Mouse (Mus musculus): ENCODE measurements around the gene Rpl35a. TPM values are rescaled to one million over a fixed set of nuclear protein-coding genes. Genes with fewer than 3 reads are reported as not detected.
"Not testable (repeated sequence)": the region's sequence is repeated elsewhere in the genome, so short reads cannot be mapped to it uniquely, and the experiment has no call there.

Rpl35a gene
- polyA plus RNA-seq, 1 experiment from 2014 or later, result 1,076 TPM

- Histone ChIP-seq H3K4me2 (ENCODE audit: low read depth, severe bottlenecking) (no peak overlapping the region), H3K27ac (replicated peaks; ENCODE audit: low read depth, low read length) (no peak overlapping the region), H3K36me3 (ENCODE audit: control insufficient read depth, insufficient read depth, low read length) (no peaks in the 10 kb centered on the region), H3K9ac (ENCODE audit: low read length) (no peak overlapping the region), H3K4me3 (ENCODE audit: low read depth, low read length) (no peak overlapping the region), H3K27me3 (ENCODE audit: control insufficient read depth, insufficient read depth, low read length) (no peaks in the 10 kb centered on the region), H3K4me1 (ENCODE audit: control insufficient read depth, insufficient read depth, low read length) (no peaks in the 10 kb centered on the region), H3K9me3 (ENCODE audit: control insufficient read depth, low read length) (no peaks in the 10 kb centered on the region)
- ATAC-seq (ENCODE audit: insufficient number of reproducible peaks, low FRiP score, low TSS enrichment, low read depth), result no peak
- no peak for DNase-seq (ENCODE audit: low spot score)
- 77% methylated on average over 2 of the region's 2 CpGs for WGBS
Measured at GRCm38 (mm10) chr16:33043268-33043667, 13.0 kb upstream of the Rpl35a start.

- no peak overlapping the region for H3K4me3 ChIP-seq (ENCODE audit: low read depth, low read length)
- no peaks in the 10 kb centered on the region for H3K36me3 ChIP-seq (ENCODE audit: control insufficient read depth, insufficient read depth, low read length)
- no peaks in the 10 kb centered on the region for H3K4me1 ChIP-seq (ENCODE audit: control insufficient read depth, insufficient read depth, low read length)
- no peaks in the 10 kb centered on the region for H3K9me3 ChIP-seq (ENCODE audit: control insufficient read depth, low read length)
- no peaks in the 10 kb centered on the region for H3K27me3 ChIP-seq (ENCODE audit: control insufficient read depth, insufficient read depth, low read length)
- WGBS, result 95% methylated on average over 1 of the region's 1 CpGs
- DNase-seq (ENCODE audit: low spot score), result no peak
- no peak for ATAC-seq (ENCODE audit: insufficient number of reproducible peaks, low FRiP score, low TSS enrichment, low read depth)
- no peak overlapping the region for H3K4me2 ChIP-seq (ENCODE audit: low read depth, severe bottlenecking)
- H3K27ac ChIP-seq (replicated peaks; ENCODE audit: low read depth, low read length), result no peak overlapping the region
- H3K9ac ChIP-seq (ENCODE audit: low read length), result no peak overlapping the region
Measured at GRCm38 (mm10) chr16:33048004-33048403, 8.2 kb upstream of the Rpl35a start.

GRCm38 (mm10) chr16:33048686-33049085 lies 7.6 kb upstream of the Rpl35a start:
- H3K27me3 ChIP-seq (ENCODE audit: control insufficient read depth, insufficient read depth, low read length), result no peaks in the 10 kb centered on the region
- H3K27ac ChIP-seq (replicated peaks; ENCODE audit: low read depth, low read length), result no peak overlapping the region
- ATAC-seq (ENCODE audit: insufficient number of reproducible peaks, low FRiP score, low TSS enrichment, low read depth), result no peak
- H3K4me3 ChIP-seq (ENCODE audit: low read depth, low read length), result no peak overlapping the region
- no peak overlapping the region for H3K9ac ChIP-seq (ENCODE audit: low read length)
- H3K4me2 ChIP-seq (ENCODE audit: low read depth, severe bottlenecking), result no peak overlapping the region
- DNase-seq (ENCODE audit: low spot score), result no peak
- H3K4me1 ChIP-seq (ENCODE audit: control insufficient read depth, insufficient read depth, low read length), result no peaks in the 10 kb centered on the region
- no peaks in the 10 kb centered on the region for H3K9me3 ChIP-seq (ENCODE audit: control insufficient read depth, low read length)
- WGBS, result 76% methylated on average over 2 of the region's 2 CpGs
- H3K36me3 ChIP-seq (ENCODE audit: control insufficient read depth, insufficient read depth, low read length), result no peaks in the 10 kb centered on the region

GRCm38 (mm10) chr16:33049809-33050208 lies 6.4 kb upstream of the Rpl35a start:
- H3K27me3 ChIP-seq (ENCODE audit: control insufficient read depth, insufficient read depth, low read length), result no peaks in the 10 kb centered on the region

GRCm38 (mm10) chr16:33053141-33053540 lies 3.1 kb upstream of the Rpl35a start:
- Histone ChIP-seq H3K9me3 (ENCODE audit: control insufficient read depth, low read length) (no peaks in the 10 kb centered on the region), H3K9ac (ENCODE audit: low read length) (no peak overlapping the region), H3K4me1 (ENCODE audit: control insufficient read depth, insufficient read depth, low read length) (peaks cover 4% of the 10 kb centered on the region), H3K4me2 (ENCODE audit: low read depth, severe bottlenecking) (no peak overlapping the region), H3K27ac (replicated peaks; ENCODE audit: low read depth, low read length) (no peak overlapping the region), H3K36me3 (ENCODE audit: control insufficient read depth, insufficient read depth, low read length) (0 out of 2 replicates have a peak, but pooled peaks cover 3% of the 10 kb centered on the region), H3K27me3 (ENCODE audit: control insufficient read depth, insufficient read depth, low read length) (no peaks in the 10 kb centered on the region), H3K4me3 (ENCODE audit: low read depth, low read length) (no peak overlapping the region)
- ATAC-seq (ENCODE audit: insufficient number of reproducible peaks, low FRiP score, low TSS enrichment, low read depth) (no peak), DNase-seq (ENCODE audit: low spot score) (no peak)
- WGBS, result 62% methylated on average over 5 of the region's 5 CpGs

More at GRCm38 (mm10) chr16:33049809-33050208, 6.4 kb upstream of the Rpl35a start:
- no peak overlapping the region for H3K4me3 ChIP-seq (ENCODE audit: low read depth, low read length)
- DNase-seq (ENCODE audit: low spot score) (no peak), ATAC-seq (ENCODE audit: insufficient number of reproducible peaks, low FRiP score, low TSS enrichment, low read depth) (no peak)
- 90% methylated on average over 16 of the region's 16 CpGs for WGBS
- no peaks in the 10 kb centered on the region for H3K36me3 ChIP-seq (ENCODE audit: control insufficient read depth, insufficient read depth, low read length)
- H3K9me3 ChIP-seq (ENCODE audit: control insufficient read depth, low read length), result no peaks in the 10 kb centered on the region
- H3K9ac ChIP-seq (ENCODE audit: low read length), result no peak overlapping the region
- H3K27ac ChIP-seq (replicated peaks; ENCODE audit: low read depth, low read length), result no peak overlapping the region
- H3K4me2 ChIP-seq (ENCODE audit: low read depth, severe bottlenecking), result no peak overlapping the region
- no peaks in the 10 kb centered on the region for H3K4me1 ChIP-seq (ENCODE audit: control insufficient read depth, insufficient read depth, low read length)

- not testable (repeated sequence) for H3K4me1 ChIP-seq (ENCODE audit: control insufficient read depth, insufficient read depth, low read length); ATAC-seq (ENCODE audit: insufficient number of reproducible peaks, low FRiP score, low TSS enrichment, low read depth); H3K9me3 ChIP-seq (ENCODE audit: control insufficient read depth, low read length); DNase-seq (ENCODE audit: low spot score); H3K4me2 ChIP-seq (ENCODE audit: low read depth, severe bottlenecking); H3K9ac ChIP-seq (ENCODE audit: low read length); H3K27me3 ChIP-seq (ENCODE audit: control insufficient read depth, insufficient read depth, low read length); H3K4me3 ChIP-seq (ENCODE audit: low read depth, low read length); H3K27ac ChIP-seq (replicated peaks; ENCODE audit: low read depth, low read length)
- peaks cover 11% of the 10 kb centered on the region; the same call in 1 of the 2 replicates for H3K36me3 ChIP-seq (ENCODE audit: control insufficient read depth, insufficient read depth, low read length)
- WGBS, result 85% methylated on average over 2 of the region's 2 CpGs
Measured at GRCm38 (mm10) chr16:33054927-33055326, 1.3 kb upstream of the Rpl35a start.

GRCm38 (mm10) chr16:33055655-33056054 lies 598 bp upstream of the Rpl35a start:
- no peaks in the 10 kb centered on the region for H3K9me3 ChIP-seq (ENCODE audit: control insufficient read depth, low read length)
- WGBS, result 24% methylated on average over 10 of the region's 10 CpGs
- H3K4me1 ChIP-seq (ENCODE audit: control insufficient read depth, insufficient read depth, low read length), result peaks cover 5% of the 10 kb centered on the region
- peaks cover 18% of the 10 kb centered on the region; the same call in 1 of the 2 replicates for H3K36me3 ChIP-seq (ENCODE audit: control insufficient read depth, insufficient read depth, low read length)
- no peaks in the 10 kb centered on the region for H3K27me3 ChIP-seq (ENCODE audit: control insufficient read depth, insufficient read depth, low read length)
- ATAC-seq (ENCODE audit: insufficient number of reproducible peaks, low FRiP score, low TSS enrichment, low read depth) (peak; percentile 48; the same call in 1 of the 2 replicates), DNase-seq (ENCODE audit: low spot score) (no peak)
- peak overlapping the region; percentile 45; the same call in 1 of the 2 replicates for H3K4me2 ChIP-seq (ENCODE audit: low read depth, severe bottlenecking)
- no peak overlapping the region for H3K9ac ChIP-seq (ENCODE audit: low read length)
- no peak overlapping the region for H3K27ac ChIP-seq (replicated peaks; ENCODE audit: low read depth, low read length)
- H3K4me3 ChIP-seq (ENCODE audit: low read depth, low read length), result peak overlapping the region; percentile 97; the same call in 1 of the 2 replicates

- H3K27ac ChIP-seq (replicated peaks; ENCODE audit: low read depth, low read length), result peak overlapping the region; percentile 90
- H3K4me1 ChIP-seq (ENCODE audit: control insufficient read depth, insufficient read depth, low read length), result peaks cover 5% of the 10 kb centered on the region
- H3K4me3 ChIP-seq (ENCODE audit: low read depth, low read length), result peak overlapping the region; percentile 97
- WGBS, result under 1% methylated on average over 24 of the region's 24 CpGs
- H3K9me3 ChIP-seq (ENCODE audit: control insufficient read depth, low read length), result no peaks in the 10 kb centered on the region
- H3K9ac ChIP-seq (ENCODE audit: low read length), result peak overlapping the region; percentile 98
- H3K27me3 ChIP-seq (ENCODE audit: control insufficient read depth, insufficient read depth, low read length), result no peaks in the 10 kb centered on the region
- no peak for DNase-seq (ENCODE audit: low spot score)
- peaks cover 20% of the 10 kb centered on the region; the same call in 1 of the 2 replicates for H3K36me3 ChIP-seq (ENCODE audit: control insufficient read depth, insufficient read depth, low read length)
- H3K4me2 ChIP-seq (ENCODE audit: low read depth, severe bottlenecking), result peak overlapping the region; percentile 51
- ATAC-seq (ENCODE audit: insufficient number of reproducible peaks, low FRiP score, low TSS enrichment, low read depth), result peak; percentile 7; the same call in 1 of the 2 replicates
Measured at GRCm38 (mm10) chr16:33056786-33057185, 533 bp downstream of the Rpl35a start.

GRCm38 (mm10) chr16:33058033-33058432 lies 1.8 kb downstream of the Rpl35a start:
- H3K9ac ChIP-seq (ENCODE audit: low read length), result peak overlapping the region; percentile 47; the same call in 1 of the 2 replicates

More at GRCm38 (mm10) chr16:33058033-33058432, 1.8 kb downstream of the Rpl35a start:
- ATAC-seq (ENCODE audit: insufficient number of reproducible peaks, low FRiP score, low TSS enrichment, low read depth) (no peak), DNase-seq (ENCODE audit: low spot score) (no peak)
- no peaks in the 10 kb centered on the region for H3K27me3 ChIP-seq (ENCODE audit: control insufficient read depth, insufficient read depth, low read length)
- peaks cover 7% of the 10 kb centered on the region for H3K4me1 ChIP-seq (ENCODE audit: control insufficient read depth, insufficient read depth, low read length)
- no peak overlapping the region for H3K27ac ChIP-seq (replicated peaks; ENCODE audit: low read depth, low read length)
- H3K9me3 ChIP-seq (ENCODE audit: control insufficient read depth, low read length), result no peaks in the 10 kb centered on the region
- H3K4me3 ChIP-seq (ENCODE audit: low read depth, low read length), result peak overlapping the region; percentile 14; the same call in 1 of the 2 replicates
- 86% methylated on average over 16 of the region's 16 CpGs for WGBS
- H3K36me3 ChIP-seq (ENCODE audit: control insufficient read depth, insufficient read depth, low read length), result peaks cover 20% of the 10 kb centered on the region; the same call in 1 of the 2 replicates
- peak overlapping the region; percentile 35; the same call in 1 of the 2 replicates for H3K4me2 ChIP-seq (ENCODE audit: low read depth, severe bottlenecking)
